Mouse (Mus musculus) hindbrain, postnatal 0 days (tissue): Measurements from ENCODE around the gene Ranbp17. TPM values are rescaled to one million over a fixed set of nuclear protein-coding genes. Genes with fewer than 3 reads are reported as not detected.

Experiments
- ATAC-seq: fragments of 200-750 bp; cut with Nextera tagmentation; 2 replicates; pipeline ENCODE4 v1.8.0; 2017; ENCODE audit warnings: mild to moderate bottlenecking, moderate TSS enrichment, moderate library complexity
- DNase-seq: peaks from one replicate; pipeline ENCODE4 v3.0.0-alpha.2; 2015; ENCODE audit warnings: low spot score
- H3K27ac ChIP-seq: fragments of 300-500 bp; sonication (generic); 2 replicates; pipeline ENCODE4 v1.5.1; 2014; ENCODE audit warnings: mild to moderate bottlenecking
- H3K27me3 ChIP-seq: fragments of 300-500 bp; sonication (generic); 2 replicates; pipeline ENCODE4 v1.6.1; 2014; ENCODE audit warnings: low read length, mixed read lengths; ENCODE audit not compliant: insufficient read depth
- H3K36me3 ChIP-seq: fragments of 300-500 bp; sonication (generic); 2 replicates; pipeline ENCODE4 v1.6.1; 2014; ENCODE audit warnings: low read length, mixed read lengths; ENCODE audit not compliant: insufficient read depth
- H3K4me1 ChIP-seq: fragments of 300-500 bp; sonication (generic); 2 replicates; pipeline ENCODE4 v1.6.1; 2014; ENCODE audit warnings: antibody characterized with exemption, low read length, mixed read lengths; ENCODE audit not compliant: insufficient read depth
- H3K4me2 ChIP-seq: fragments of 300-500 bp; sonication (generic); 2 replicates; pipeline ENCODE4 v1.6.1; 2014; ENCODE audit warnings: low read depth, mild to moderate bottlenecking, low read length, moderate library complexity, mixed read lengths
- H3K4me3 ChIP-seq: fragments of 300-500 bp; sonication (generic); 2 replicates; pipeline ENCODE4 v1.5.1; 2014; ENCODE audit warnings: low read length
- H3K9ac ChIP-seq: fragments of 300-500 bp; sonication (generic); replicated peaks from 2 replicates; pipeline ENCODE4 v1.6.1; 2014; ENCODE audit warnings: mild to moderate bottlenecking, low read length, moderate library complexity, mixed read lengths
- H3K9me3 ChIP-seq: fragments of 300-500 bp; sonication (generic); 2 replicates; pipeline ENCODE4 v1.6.1; 2016; ENCODE audit warnings: low read length, mixed read lengths
- CTCF ChIP-seq: IDR thresholded peaks from 2 replicates; pipeline ENCODE4 v1.5.1; 2016; ENCODE audit warnings: antibody characterized with exemption, control low read depth, low read depth
- whole genome bisulfite sequencing: fragments of 180-500 bp; shearing (Covaris S2); extraction: QIAGEN DNeasy Blood & Tissue Kit; methylation state at CpG from one replicate; pipeline ENCODE4 v1.1.7; 2014; 5-methylcytosine and 5-hydroxymethylcytosine counted together
- polyA plus RNA-seq: library from polyadenylated mRNA; unstranded; fragments of >200 nt; fragmentation: Nextera tagmentation; extraction: Ambion mirVana; gene quantifications from 2 replicates; pipeline ENCODE4 v1.2.1, GENCODE M21; 2015
- total RNA-seq: library from RNA; depleted of rRNA; stranded (reverse); fragments of >200 nt; gene quantifications from 2 replicates; pipeline ENCODE4 v1.2.3, GENCODE M21; 2014

The Ranbp17 gene
- total and polyA plus RNA-seq, 2 experiments from 2014 or later = 6.5 to 10.0 TPM

DNA sequence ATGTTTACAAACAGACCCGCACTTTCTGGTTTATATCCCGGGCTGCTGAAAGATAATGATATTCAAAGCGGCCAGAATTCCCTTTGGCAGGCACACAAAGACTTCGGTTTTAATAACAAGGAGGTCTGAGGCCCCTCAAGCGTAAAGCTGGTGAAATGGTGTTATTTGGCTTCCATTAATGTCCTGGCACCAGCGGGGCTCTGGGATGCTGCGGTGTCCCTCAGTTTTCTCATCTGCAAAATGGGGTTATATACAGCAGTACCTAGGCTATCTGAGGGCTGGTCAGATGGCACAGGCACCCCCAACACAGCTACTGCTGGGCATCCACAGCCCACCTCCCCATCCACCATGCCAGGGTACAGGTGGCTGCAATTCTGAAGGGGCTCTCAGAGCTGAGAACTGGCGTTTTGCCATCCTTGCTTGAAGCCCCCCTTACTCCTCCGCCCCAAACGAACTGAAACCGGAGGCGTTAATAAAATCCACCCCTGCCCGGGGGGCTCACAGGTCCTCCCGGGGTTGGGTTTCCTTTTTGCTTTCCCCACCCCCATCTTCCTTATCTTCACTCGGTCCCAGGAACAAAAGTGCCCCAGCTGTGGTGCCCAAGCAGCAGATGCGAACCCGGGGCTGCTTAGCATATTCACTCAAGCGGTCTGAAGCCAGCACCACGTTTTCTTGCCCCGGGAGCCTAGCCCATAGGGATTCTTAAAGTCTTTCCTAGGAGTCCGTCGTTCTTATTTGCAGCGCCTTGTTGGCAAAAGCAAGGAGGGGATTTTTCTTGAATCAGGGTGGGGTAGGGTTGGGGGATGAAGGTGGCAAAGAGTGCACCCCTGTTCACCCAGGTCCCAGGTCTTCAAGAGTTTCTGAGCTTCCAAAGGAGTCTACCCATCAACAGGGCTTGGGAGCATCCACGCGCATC lies 317.8 kb downstream of the Ranbp17 start:
- H3K9ac ChIP-seq = no peak overlapping the region
- no peak overlapping the region for H3K27ac ChIP-seq
- no peaks in the 10 kb centered on the region for H3K4me1 ChIP-seq
- no peak overlapping the region for H3K4me3 ChIP-seq
- no peaks in the 10 kb centered on the region for H3K36me3 ChIP-seq
- peaks cover 62% of the 10 kb centered on the region for H3K27me3 ChIP-seq
- 4% methylated on average over 25 of the region's 25 CpGs for WGBS
- TF ChIP-seq CTCF = no peak
- ATAC-seq (no peak), DNase-seq (no peak)
- no peak overlapping the region for H3K4me2 ChIP-seq
- H3K9me3 ChIP-seq = peaks cover 8% of the 10 kb centered on the region; the same call in 1 of the 2 replicates

DNA sequence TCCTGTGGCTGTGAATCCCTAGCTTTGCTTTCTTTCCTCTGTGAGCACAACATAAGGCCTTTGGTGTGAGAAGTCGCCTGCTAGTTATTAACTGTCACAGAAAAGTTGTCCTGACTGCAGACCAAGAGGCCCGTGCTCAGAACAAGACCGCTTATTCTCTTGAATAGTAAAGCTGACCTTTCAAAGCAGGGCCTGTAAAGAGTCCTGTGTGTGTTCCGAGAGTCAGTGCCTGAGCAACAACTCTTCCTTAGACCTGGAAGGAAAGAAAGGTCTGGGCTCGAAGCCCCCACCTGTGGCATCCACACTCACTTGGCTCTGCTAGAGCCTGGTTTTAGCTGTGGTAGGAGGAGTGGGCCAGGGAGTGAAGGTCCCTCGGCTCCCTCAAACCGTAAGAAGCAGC lies 318.5 kb downstream of the Ranbp17 start:
- WGBS = 25% methylated on average over 7 of the region's 7 CpGs
- ATAC-seq = no peak
- H3K4me3 ChIP-seq = no peak overlapping the region
- H3K4me2 ChIP-seq = no peak overlapping the region
- no peak for TF ChIP-seq CTCF
- no peaks in the 10 kb centered on the region for H3K4me1 ChIP-seq
- H3K36me3 ChIP-seq = no peaks in the 10 kb centered on the region
- no peak overlapping the region for H3K9ac ChIP-seq
- no peak for DNase-seq
- H3K27ac ChIP-seq = no peak overlapping the region
- peaks cover 8% of the 10 kb centered on the region; the same call in 1 of the 2 replicates for H3K9me3 ChIP-seq
- peaks cover 58% of the 10 kb centered on the region for H3K27me3 ChIP-seq

DNA sequence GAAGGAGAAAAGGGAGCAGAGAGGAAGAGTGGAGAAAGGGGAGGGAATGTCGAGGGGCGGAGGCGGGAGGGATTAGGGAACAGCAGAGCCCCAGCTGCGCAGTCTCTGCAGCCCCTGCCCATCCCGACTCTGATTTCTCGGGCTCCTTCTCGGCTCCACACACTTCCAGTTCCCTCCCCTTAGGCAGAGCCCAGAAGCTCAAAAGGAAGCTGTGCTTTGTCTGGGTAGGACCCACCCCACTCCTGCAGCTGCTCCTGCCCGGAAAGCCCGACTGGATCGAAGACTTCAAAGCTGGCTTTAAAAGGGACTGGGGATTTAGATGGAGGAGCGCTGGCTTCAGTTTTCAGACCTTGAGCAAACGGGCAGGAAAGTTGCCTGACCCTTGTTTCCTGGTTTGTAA lies 319.9 kb downstream of the Ranbp17 start:
- 0 out of 2 replicates have a peak, but pooled peaks have one; percentile 13 for ATAC-seq
- Histone ChIP-seq H3K4me3 (no peak overlapping the region), H3K9ac (no peak overlapping the region), H3K4me1 (no peaks in the 10 kb centered on the region), H3K27me3 (peaks cover 49% of the 10 kb centered on the region), H3K4me2 (no peak overlapping the region), H3K9me3 (peaks cover 8% of the 10 kb centered on the region; the same call in 1 of the 2 replicates), H3K36me3 (no peaks in the 10 kb centered on the region), H3K27ac (no peak overlapping the region)
- 3% methylated on average over 12 of the region's 12 CpGs for WGBS
- no peak for TF ChIP-seq CTCF
- no peak for DNase-seq

DNA sequence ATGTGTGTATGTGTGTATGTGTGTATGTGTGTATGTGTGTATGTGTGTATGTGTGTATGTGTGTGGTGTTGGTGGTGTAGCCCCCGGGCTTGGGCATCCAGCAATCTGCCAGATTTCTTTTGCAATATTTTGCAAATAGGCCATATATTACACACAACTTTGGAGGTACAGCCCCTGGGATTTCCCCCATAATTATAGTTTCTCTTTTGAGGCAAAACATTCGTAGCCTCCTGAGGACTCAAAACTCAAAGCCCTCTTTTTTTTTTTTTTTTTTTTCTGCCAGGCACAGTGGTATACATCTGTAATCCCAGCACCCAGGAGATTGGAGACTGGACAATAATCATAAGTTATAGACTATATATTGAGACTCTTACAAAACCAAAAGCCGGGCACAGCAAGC lies 331.7 kb downstream of the Ranbp17 start:
- WGBS = 90% methylated on average over 3 of the region's 3 CpGs
- Histone ChIP-seq H3K4me2 (no peak overlapping the region), H3K9me3 (no peaks in the 10 kb centered on the region), H3K36me3 (no peaks in the 10 kb centered on the region), H3K4me1 (no peaks in the 10 kb centered on the region), H3K9ac (no peak overlapping the region), H3K27me3 (0 out of 2 replicates have a peak, but pooled peaks cover 3% of the 10 kb centered on the region), H3K4me3 (no peak overlapping the region), H3K27ac (no peak overlapping the region)
- ATAC-seq (no peak), DNase-seq (no peak)
- no peak for TF ChIP-seq CTCF

DNA sequence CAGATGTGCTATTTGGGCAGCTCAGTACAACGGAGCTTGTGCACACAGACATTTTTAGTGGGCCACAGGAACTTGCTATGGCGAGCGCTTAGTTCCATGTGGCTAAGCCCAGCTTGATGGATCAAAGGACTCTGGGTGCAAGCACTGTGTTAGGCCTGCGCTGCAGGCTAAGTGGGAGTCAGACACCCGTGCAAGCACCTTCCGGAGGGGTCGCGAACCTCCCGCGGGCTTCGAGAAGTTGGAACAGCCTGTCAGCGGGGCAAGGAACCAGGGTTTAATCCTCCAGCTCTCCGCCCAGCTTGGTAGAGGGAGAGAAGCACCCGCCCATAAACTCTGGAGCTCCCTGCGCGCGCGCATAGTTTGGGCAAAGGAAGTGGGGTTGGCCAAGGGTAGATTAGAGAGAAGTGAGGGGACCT lies 332.8 kb downstream of the Ranbp17 start:
- 9% methylated on average over 18 of the region's 18 CpGs for WGBS
- peak; percentile 57; the same call in 1 of the 2 replicates for ATAC-seq
- no peak for TF ChIP-seq CTCF
- no peaks in the 10 kb centered on the region for H3K9me3 ChIP-seq
- 0 out of 2 replicates have a peak, but pooled peaks cover 3% of the 10 kb centered on the region for H3K27me3 ChIP-seq
- H3K9ac ChIP-seq = no peak overlapping the region
- no peak overlapping the region for H3K27ac ChIP-seq
- H3K4me1 ChIP-seq = no peaks in the 10 kb centered on the region
- DNase-seq = peak; percentile 37
- peak overlapping the region; percentile 1; the same call in 1 of the 2 replicates for H3K4me3 ChIP-seq
- H3K36me3 ChIP-seq = no peaks in the 10 kb centered on the region
- peak overlapping the region; percentile 40 for H3K4me2 ChIP-seq

DNA sequence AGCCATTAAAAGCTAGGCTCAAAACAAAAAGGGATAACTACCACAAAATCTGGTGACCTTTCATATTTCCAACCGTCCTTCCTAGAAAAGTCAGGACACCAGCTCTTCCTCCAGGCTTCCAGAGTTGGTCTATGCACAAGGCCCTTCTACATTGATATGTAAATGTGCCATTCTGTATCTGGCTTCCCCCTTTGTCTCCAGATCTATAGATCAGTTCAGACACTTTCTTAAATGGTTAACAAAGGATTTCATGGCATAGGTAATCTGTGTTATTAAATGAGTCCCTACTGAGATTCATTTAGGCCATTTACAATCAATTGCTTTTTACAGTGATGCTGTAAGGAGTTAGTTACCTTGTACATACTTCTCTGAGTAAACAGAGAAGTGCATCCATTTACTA lies 333.7 kb downstream of the Ranbp17 start:
- Histone ChIP-seq H3K4me2 (no peak overlapping the region), H3K9ac (no peak overlapping the region), H3K9me3 (no peaks in the 10 kb centered on the region), H3K4me3 (no peak overlapping the region), H3K27ac (no peak overlapping the region), H3K36me3 (no peaks in the 10 kb centered on the region), H3K4me1 (no peaks in the 10 kb centered on the region), H3K27me3 (0 out of 2 replicates have a peak, but pooled peaks cover 3% of the 10 kb centered on the region)
- no peak for ATAC-seq
- TF ChIP-seq CTCF = no peak
- DNase-seq = no peak
- WGBS = 18% methylated on average over 1 of the region's 1 CpGs
